Mouse (Mus musculus): ENCODE measurements at regions not wholly inside any gene's neighbourhood (a gene's known extent, or its start where the extent isn't known, plus 50 kb on each side); places are given as distances from the start of the nearest gene placed in this dataset.
A peak's percentile ranks its signal among the peaks of the same experiment; 100 is the strongest.

DNA sequence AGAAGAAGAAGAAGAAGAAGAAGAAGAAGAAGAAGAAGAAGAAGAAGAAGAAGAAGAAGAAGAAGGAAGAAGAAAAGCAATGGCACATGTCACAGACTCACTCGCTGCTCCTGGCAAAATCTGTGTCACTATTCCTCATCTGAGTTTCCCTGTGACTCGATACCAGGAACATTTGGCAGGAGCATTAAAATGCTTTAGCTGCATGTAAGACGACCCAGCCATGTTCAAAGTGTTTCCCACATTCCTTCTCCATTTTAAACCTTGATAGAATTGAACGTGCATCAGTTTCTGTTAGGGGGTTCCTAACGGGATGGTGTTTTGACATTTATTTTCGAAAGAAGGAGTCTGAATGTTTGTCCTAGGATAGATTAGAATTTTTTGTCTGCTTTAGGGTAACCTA is 51.2 kb upstream of the Pja2 start:
- DNase-seq: no peak

DNA sequence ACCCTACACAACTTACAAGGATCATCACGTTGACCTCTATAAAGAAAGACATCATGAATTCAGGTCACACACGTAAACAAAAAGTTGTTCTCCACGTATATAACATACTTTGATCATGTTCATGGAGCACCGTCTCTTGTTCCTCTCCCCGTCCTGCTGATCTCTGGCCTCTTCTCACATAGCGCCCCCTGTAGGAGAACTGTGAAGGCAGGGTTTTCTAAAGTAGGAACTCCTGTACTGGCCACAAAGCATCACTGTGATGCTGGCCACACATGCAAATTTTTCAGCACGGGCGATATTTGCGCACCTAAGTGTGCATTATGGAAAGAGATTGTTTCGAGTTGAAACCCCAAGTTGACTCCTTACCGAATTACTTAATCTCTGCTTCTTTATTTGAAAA is 51.9 kb upstream of the Pja2 start:
- no peak for DNase-seq

DNA sequence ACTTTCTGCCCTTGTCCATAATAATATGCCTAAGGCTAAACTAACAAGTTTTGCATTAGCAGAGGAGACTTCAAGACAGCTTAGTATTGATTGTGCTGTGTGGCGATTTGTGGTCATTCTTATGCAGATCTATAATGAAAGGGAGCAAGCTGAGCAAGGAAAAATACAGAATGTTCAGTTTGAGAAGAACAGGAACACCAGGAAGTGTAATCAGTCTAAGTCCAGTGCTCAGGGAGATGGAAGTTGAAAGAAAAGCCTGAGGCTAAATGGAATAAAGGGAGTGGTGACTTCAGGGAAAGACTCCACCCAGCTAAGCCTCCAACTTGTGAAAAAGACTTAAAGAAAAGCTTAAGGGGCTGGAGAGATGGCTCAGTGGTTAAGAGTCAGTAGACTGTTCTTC is 58.6 kb upstream of the Pja2 start:
- DNase-seq: no peak

DNA sequence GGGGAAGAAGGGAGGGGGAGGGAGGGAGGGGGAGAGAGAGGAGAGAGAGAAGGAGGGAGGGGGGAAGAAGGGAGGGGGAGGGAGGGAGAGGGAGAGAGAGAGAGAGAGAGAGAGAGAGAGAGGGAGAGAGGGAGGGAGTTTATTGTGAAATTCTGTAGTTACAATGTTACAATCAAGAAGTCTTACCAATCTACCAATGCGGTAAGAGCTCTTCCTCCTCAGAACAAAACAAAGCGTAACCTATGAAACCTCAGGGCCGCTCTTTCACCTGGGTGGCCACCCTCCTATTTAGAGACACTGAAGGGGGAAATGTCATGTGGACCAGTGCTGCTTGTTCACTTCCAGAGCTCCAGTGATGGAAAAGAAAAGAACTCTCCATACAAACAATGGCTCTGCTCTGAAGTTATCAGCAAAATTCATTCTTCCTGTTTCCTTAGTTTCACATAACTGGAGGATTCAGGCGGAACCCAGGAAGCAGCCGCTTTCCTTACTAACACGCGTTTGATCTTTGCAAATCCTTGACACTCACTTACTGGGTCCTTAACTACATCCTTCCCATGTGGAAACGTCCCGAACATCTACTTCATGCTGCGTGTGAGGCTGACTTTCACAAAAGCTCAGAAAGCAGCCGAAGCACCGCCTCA is 65.7 kb upstream of the Pja2 start:
- DNase-seq: no peak

DNA sequence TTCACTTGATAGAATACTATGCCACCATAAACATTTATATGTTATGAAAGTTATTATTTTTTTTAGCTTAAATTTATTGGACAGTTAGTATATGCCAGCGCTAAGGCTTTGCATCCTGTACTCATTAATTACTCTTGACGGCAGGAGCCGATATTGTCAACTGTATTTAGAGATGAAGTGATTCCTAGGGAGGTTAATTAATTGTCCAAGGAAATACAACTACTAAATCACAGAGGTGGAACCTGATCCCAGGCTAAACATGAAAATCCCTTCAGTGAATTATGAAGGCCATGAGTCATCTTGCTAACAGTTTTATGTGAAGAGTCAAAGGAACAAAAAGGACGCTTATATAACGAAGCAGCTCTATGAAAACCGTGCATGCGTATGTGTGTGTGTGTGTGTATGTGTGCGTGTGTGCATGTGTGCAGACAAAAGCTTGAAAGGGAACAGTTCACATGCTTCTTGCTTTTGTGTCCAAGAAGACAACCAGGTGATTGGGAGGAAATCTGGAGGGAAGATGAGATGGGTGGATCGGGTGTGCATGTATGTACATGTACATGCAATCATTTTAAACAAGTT is 66.5 kb upstream of the Pja2 start:
- DNase-seq: no peak

DNA sequence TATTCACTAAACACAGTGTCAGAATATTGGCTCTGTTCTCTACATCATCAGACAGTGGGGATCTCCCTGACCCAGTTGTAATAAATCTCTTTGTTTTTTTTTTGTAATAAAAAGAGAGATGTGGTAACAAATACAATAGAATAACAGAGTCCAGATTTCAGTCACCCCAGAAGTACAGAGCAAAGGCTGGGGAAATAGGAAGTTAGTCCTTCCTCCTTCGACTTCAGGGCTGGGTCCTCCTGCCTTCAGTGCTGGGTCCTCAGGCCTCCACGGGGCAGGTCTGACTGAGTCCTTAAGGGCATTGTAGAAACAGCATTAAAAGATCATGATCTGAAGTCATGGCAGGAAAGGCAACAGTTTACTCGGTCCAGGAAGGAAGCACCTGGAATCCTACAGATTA is 67.0 kb upstream of the Pja2 start:
- no peak for DNase-seq

DNA sequence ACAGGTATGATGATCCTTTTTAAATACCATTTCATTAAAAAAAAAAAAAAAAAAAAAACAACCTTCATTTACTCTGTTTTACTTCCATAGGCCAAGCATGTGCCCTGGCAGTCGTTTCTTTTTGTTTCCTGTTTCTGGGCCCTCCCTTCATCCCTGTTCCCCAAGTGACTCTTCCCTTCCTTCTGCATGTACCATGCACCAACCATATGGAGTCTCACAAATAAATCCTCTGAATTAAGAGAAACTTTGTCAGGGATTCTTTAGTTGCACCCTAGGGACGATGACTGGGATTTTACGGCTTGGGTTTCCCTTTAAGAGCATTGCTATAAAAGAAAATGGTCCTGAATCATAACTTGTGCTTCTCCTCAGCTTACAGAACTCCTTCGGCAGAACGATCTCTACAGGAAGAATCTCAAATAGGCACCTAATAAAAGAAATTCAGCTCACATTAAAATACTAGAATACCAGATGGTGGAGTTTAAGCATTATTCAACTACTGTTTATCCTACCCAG is 75.1 kb upstream of the Pja2 start:
- DNase-seq: no peak

DNA sequence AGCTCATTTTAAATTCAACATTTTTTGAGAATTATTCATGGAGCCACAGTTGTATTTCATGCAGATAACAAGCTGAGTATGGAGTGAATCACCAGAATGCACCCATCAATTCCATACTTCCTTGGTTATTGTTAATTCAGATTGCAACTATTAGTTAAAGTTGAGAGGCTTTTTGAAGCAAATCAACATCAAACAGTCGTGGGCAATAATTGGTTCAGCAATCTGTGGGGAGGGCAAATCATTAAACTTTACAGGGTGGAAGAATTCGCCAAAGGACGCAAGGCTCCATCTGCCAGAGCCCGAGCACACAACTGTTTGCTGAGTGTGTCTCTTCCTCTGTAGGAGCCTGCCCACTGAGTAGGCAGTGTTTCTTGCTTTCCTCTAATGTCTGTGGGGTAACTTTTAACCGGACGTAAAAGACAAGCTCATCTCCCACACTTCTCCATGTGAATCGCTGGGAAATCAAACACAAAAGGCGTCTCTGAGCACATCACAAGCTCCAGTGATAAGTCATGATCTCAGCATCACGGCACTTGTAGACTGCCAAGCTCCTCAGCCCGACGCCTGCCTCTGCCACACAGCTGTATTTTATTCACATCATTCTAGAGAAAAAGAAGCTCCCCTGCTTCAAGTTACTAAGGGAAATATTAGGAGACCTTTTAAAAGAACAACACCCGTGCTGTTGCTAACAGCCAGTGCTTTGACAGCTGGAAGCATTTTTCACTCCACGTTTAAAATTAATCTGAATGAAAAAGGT is 75.7 kb upstream of the Pja2 start:
- no peak for DNase-seq

DNA sequence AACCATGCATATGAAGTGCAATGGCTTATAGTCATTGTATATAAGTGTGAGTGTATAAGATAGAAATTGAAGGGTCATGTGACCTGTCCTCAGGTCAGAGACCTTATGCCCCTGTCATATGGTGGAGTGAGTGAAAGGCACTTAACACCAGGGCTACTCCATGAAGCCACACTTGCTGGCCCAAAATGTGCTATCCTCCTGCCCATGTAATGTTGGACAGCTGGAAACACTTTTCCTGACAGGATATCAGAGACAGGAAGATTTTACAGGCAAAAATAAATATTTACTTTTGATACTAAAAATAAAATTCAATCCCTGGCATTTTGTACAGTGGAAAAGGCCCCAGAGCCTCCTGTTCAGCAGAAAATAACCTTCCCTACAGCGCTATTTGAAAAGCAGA is 94.1 kb upstream of the Pja2 start:
- no peak for DNase-seq

DNA sequence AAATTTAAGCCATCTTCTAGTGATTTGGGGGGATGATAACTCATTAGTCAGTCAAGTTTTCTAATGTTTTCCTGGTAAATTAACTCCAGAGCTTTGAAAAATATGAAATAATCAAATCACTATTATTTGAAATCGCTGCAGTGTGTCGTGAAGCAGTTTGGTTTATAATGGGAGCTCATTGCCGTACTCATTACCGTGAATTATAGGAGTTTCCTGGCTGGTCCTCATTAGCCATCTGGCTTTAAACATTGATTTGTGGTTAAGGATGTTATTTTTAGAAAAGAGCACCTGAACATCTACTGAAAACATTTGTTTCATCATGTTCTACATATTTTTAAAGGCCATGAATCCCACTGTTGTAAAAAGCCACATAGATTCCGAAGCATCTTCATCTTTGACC is 94.8 kb upstream of the Pja2 start:
- no peak for DNase-seq

DNA sequence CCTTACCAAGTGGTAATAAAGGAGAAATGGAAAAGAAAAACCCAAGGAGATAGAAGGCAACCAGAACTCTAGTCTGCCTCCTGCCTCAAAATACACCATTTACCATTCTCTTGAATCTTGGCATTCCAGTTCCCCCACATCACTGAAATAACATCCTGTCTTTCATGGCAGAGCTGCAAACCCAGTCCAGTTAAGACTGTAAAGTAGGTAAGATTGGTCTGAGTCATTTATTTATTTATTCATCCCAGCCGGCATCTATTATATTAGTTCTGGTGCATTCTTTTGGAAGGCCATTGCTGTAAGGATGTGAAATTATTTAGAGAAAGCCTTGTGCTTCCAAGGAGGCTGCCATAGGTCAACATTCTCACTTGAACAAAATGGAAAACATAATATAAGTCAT is 107.9 kb upstream of the Pja2 start:
- DNase-seq: no peak

DNA sequence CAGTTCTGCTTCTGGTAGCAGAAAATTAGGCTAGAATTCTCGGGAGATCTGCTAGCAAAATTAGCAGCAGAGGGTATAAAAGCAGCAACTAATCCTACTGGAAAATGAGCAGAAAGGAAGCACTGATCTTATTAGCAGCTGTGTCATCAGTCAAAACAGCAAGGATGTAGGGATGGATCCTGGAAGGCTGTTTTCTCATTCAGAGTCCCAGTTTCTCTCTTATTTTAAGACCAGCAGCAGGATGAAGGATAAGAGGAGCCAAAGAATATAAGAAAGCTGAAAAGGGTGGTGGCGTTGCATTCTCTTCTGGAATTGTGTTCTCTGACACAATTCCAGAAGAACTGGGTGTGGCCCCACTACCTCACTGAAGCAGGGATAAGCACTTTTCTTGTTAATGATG is 123.0 kb upstream of the Pja2 start:
- DNase-seq: no peak

DNA sequence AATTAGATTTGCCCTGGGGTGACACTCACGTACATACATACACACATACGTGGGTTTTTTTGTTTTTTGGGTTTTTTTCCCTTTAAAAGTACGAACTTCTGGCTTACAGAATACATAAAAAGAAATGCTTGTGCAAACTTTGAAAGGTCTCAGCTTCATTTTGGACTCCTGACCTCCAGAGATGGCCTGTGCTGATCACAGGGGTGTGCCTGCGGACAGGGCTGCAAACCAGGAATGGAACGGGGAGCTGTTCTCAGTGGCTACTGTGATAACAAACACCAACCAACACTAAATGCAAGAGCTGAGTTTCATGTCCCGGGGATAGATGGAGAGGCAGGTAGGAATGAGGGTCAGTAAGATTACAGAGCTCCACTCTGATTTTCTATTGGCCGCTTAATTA is 134.3 kb upstream of the Man2a1 start:
- no peak for DNase-seq

DNA sequence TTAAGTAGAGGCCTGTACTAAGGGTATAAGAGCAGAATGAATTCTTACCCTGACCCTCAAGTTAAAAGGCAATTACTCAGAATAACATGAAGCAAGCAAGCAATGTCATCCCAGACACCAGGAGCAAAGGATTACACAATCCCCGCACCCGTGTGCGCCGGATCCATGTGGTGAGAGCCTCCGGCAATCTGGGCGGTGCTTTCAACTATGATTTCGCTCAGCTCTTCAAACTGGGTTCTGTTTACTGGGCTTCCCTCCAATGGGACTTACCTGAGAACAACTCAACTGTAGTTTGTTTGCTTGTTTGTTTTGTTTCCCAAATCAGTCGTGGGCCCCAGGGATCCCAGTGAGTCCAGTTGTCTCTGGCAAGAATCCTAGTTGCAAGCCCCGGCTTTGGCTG is 133.8 kb upstream of the Man2a1 start:
- DNase-seq: no peak

DNA sequence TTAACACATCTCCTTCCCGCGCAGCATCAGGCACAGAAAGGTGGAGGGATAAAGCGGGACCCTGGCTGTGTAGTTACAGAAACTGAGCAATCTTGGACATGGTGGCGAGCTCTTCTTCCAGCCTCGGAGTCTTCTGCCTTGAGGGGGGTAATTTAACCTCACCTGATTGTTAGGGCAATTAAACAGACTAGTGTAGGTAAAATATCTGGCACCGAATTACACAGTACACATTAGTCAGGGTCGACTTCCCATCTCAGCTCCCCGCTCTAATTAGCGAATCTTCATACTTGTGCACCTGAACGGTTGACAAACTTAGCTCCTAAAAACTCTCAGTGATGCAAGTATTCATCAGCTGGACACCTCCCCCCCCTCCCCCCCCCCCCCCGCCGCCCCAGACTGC is 133.2 kb upstream of the Man2a1 start:
- DNase-seq: no peak

DNA sequence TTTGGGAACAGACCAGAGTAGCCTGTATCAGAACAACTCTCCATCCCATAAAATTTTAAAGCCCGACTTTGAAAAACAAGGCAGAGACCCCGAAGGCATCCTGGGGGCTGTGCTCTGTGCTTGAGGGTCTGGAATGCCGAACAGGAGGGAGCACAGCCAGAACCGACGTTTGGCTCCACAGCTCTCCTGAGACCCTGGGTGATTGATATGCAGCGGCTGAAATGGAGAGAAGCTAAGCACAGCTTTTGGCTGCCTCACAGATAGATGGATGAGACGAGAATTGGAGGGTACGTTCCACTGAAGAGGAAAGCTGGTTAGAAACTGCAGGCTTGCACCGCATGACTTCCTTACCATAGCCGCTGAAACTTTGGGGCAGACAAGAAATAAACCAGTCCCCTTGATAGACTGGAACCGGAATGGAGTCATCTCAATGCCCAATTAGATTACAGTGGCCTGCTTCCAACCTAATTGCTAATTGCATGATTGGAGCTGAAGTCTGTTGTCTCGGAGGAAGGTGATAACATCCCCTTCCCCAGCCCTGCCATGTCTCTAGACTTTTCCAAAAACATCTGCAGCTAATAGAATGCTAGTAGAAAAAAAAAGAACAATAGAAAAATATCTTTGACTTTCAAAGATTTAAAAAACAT is 130.7 kb upstream of the Man2a1 start:
- DNase-seq: no peak

DNA sequence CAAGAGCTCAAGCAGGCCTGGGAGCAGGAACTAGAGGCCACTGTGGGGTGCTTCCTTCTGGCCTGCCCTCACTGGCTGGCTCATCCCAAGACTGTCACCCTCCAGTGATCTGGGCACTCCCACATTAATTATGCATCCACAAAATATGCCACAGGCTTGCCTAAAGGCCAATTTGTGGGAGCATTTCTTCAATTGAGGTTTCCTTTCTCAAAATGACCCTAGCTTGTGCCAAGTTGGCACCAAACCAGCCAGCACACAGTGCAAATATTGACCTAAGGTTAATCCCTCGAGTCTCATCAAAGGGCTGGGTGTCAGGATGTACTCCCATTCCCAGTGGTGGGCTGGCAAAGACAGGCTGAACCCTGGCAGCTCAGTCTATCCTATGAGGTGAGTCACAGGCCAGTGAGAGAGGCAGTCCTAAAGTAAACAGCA is 119.9 kb upstream of the Man2a1 start:
- no peak for DNase-seq

DNA sequence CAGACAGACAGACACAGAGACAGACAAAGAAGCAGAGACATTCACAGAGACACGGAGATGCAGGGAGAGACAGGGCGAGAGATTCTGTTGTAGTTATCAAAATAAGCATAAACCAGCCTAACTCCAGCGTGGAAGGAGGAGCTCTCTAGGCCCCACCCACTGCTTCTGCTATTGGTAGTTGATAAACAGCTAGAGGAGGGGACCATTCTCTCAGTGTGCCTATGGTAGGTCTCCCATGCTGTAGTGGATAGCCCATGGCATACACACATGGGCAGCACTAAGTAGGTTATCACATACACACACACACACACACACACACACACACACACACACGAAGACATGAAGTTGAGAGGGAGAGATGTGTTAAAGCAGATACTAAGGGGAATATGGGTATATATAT is 115.7 kb upstream of the Man2a1 start:
- DNase-seq: no peak

DNA sequence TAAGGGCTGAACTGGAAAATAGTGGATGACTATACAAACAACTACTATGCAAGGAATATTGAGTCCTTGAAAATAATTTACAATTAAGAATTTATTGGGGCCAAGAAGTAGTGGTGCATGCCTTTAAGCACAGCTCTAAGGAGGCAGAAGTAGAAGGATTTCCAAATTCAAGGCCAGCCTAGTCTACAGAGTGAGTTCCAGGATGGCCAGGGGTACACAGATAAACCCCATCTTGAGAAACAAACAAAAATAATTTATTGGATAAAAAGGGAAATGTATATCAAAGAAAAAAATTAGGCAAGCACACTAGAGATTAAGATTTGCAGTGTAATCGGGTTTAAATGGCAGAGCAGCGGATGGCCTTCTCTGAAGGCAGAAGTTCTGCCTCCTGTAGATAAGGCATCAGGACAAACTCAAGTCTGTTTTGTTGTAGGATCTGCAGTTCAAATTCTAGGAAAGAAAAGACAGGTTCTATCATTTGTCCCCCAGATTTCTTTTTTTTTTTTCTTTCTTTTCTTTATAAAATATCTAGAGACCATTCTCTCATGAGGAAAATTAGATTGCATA is 110.7 kb upstream of the Man2a1 start:
- DNase-seq: no peak

DNA sequence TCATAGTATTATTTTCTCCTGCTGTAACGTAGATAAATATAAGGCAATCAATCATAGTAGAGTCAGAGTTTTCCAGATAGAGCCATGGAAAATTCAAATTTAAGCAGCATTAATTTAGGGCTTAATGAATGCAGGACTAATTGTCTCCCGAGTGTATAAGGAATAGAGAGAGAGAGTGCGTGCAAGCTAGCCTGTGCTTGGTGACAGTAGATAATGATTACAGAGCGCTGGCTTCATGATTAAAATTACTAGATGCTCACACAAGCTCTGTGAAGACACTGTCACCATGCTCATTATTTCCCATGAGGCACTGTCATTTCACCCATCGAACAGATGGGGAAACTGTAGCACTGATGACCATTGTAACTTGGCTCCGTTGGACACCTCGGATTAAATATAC is 109.9 kb upstream of the Man2a1 start:
- no peak for DNase-seq

DNA sequence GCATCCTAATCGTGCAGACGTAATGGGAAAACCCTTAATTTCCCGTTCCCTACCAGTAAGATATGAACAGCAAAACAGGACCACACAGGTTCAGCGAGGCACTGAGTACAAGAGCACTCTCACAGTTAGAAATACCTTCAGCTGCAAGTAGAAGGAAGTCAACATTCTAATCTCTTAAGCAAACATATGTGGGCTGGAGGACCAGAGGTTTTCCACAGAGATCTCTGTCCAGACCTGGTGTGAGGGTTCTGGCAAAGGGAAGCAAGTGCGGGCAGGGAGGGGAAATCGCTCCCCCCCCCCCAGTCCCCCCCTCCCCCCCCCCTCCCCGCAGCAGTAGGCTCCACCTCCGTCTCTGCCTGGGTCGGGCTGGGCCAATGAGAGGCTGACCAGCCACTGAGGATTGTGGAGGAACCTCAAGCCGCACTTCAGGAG is 108.6 kb upstream of the Man2a1 start:
- DNase-seq: no peak

DNA sequence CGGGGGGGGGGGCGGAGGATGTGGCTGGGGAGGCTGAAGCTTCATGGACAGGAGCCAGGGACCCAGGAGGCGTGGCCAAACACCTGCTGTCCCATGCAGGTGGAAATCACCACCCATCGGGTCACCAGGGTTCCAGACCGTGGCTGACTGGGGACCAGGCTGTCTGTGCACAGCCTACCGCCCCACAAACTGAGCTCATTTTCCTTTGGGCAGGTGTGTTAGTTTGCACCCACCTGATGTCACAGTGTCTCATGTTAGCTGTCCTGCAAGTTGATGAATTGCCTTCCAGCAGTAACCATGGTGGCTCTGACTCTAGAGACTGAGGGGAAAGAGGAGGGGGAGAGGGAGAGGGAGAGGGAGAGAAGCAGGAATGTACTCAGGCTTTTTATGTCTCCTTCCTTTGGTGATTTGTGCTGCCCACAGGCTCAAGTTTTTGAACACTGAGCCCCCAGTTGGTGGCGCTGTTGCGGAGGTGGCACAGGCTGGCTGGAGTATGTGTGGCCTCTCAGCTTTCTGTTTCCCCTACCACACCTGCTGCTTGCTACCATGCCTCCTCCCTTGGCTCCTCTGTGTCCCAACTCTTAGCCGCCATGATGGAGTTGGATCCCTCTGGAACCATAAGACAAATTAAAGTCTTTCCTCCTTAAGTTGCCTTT is 107.8 kb upstream of the Man2a1 start:
- DNase-seq: peak; percentile 33
